Mouse (Mus musculus): ENCODE data around the gene Zbtb34. TPM values are rescaled to one million over a fixed set of nuclear protein-coding genes. Genes with fewer than 3 reads are reported as not detected.

The Zbtb34 gene
- polyA plus RNA-seq, 1 experiment from 2014 or later, result 2.6 TPM

- Histone ChIP-seq H3K4me2 (replicated peaks; ENCODE audit: low read depth) (no peak overlapping the region), H3K27ac (replicated peaks) (no peak overlapping the region), H3K4me3 (ENCODE audit: low read depth, low read length) (no peak overlapping the region), H3K27me3 (ENCODE audit: control insufficient read depth, insufficient read depth, low read length) (no peaks in the 10 kb centered on the region), H3K36me3 (ENCODE audit: control insufficient read depth, insufficient read depth, low read length) (peaks cover 23% of the 10 kb centered on the region; the same call in 1 of the 2 replicates), H3K9ac (ENCODE audit: low read length) (no peak overlapping the region), H3K4me1 (replicated peaks; ENCODE audit: control insufficient read depth, insufficient read depth) (no peaks in the 10 kb centered on the region; the same call in 1 of the 2 replicates), H3K9me3 (ENCODE audit: control insufficient read depth, low read length) (no peaks in the 10 kb centered on the region)
- ATAC-seq (ENCODE audit: low FRiP score, low TSS enrichment), result no peak
- no peak for DNase-seq (ENCODE audit: low spot score)
- TF ChIP-seq CTCF (IDR thresholded peaks at IDR 0.05; ENCODE audit: low read depth) (no peak), EP300 (optimal IDR thresholded peaks at IDR 0.05) (no peak)
- 88% methylated on average over 5 of the region's 5 CpGs for WGBS
Observed at GRCm38 (mm10) chr2:33456242-33456641, 25.1 kb upstream of the Zbtb34 start.

- peaks cover 28% of the 10 kb centered on the region; the same call in 1 of the 2 replicates for H3K36me3 ChIP-seq (ENCODE audit: control insufficient read depth, insufficient read depth, low read length)
- DNase-seq (ENCODE audit: low spot score), result no peak
- ATAC-seq (ENCODE audit: low FRiP score, low TSS enrichment), result no peak
- H3K4me1 ChIP-seq (replicated peaks; ENCODE audit: control insufficient read depth, insufficient read depth), result no peaks in the 10 kb centered on the region; the same call in 1 of the 2 replicates
- TF ChIP-seq CTCF (IDR thresholded peaks at IDR 0.05; ENCODE audit: low read depth), result no peak
- no peak overlapping the region for H3K9ac ChIP-seq (ENCODE audit: low read length)
- H3K4me3 ChIP-seq (ENCODE audit: low read depth, low read length), result no peak overlapping the region
- H3K27me3 ChIP-seq (ENCODE audit: control insufficient read depth, insufficient read depth, low read length), result no peaks in the 10 kb centered on the region
- no peak overlapping the region for H3K27ac ChIP-seq (replicated peaks)
- 62% methylated on average over 3 of the region's 3 CpGs for WGBS
- no peaks in the 10 kb centered on the region for H3K9me3 ChIP-seq (ENCODE audit: control insufficient read depth, low read length)
- no peak overlapping the region for H3K4me2 ChIP-seq (replicated peaks; ENCODE audit: low read depth)
Observed at GRCm38 (mm10) chr2:33455350-33455749, 24.2 kb upstream of the Zbtb34 start.

- Histone ChIP-seq H3K27ac (replicated peaks) (no peak overlapping the region), H3K4me3 (ENCODE audit: low read depth, low read length) (no peak overlapping the region), H3K27me3 (ENCODE audit: control insufficient read depth, insufficient read depth, low read length) (no peaks in the 10 kb centered on the region), H3K9ac (ENCODE audit: low read length) (no peak overlapping the region), H3K9me3 (ENCODE audit: control insufficient read depth, low read length) (no peaks in the 10 kb centered on the region), H3K4me2 (replicated peaks; ENCODE audit: low read depth) (no peak overlapping the region), H3K36me3 (ENCODE audit: control insufficient read depth, insufficient read depth, low read length) (peaks cover 31% of the 10 kb centered on the region; the same call in 1 of the 2 replicates), H3K4me1 (replicated peaks; ENCODE audit: control insufficient read depth, insufficient read depth) (no peaks in the 10 kb centered on the region; the same call in 1 of the 2 replicates)
- WGBS, result 91% methylated on average over 8 of the region's 8 CpGs
- DNase-seq (ENCODE audit: low spot score), result no peak
- TF ChIP-seq EP300 (optimal IDR thresholded peaks at IDR 0.05), result no peak
- no peak for TF ChIP-seq CTCF (IDR thresholded peaks at IDR 0.05; ENCODE audit: low read depth)
- ATAC-seq (ENCODE audit: low FRiP score, low TSS enrichment), result no peak
Observed at GRCm38 (mm10) chr2:33454816-33455215, 23.7 kb upstream of the Zbtb34 start.

- Histone ChIP-seq H3K36me3 (ENCODE audit: control insufficient read depth, insufficient read depth, low read length) (peaks cover 29% of the 10 kb centered on the region), H3K4me2 (replicated peaks; ENCODE audit: low read depth) (no peak overlapping the region), H3K9ac (ENCODE audit: low read length) (no peak overlapping the region), H3K4me1 (replicated peaks; ENCODE audit: control insufficient read depth, insufficient read depth) (no peaks in the 10 kb centered on the region), H3K27ac (replicated peaks) (no peak overlapping the region), H3K9me3 (ENCODE audit: control insufficient read depth, low read length) (no peaks in the 10 kb centered on the region), H3K27me3 (ENCODE audit: control insufficient read depth, insufficient read depth, low read length) (no peaks in the 10 kb centered on the region), H3K4me3 (ENCODE audit: low read depth, low read length) (no peak overlapping the region)
- DNase-seq (ENCODE audit: low spot score), result no peak
- 95% methylated on average over 3 of the region's 3 CpGs for WGBS
- no peak for ATAC-seq (ENCODE audit: low FRiP score, low TSS enrichment)
- TF ChIP-seq CTCF (IDR thresholded peaks at IDR 0.05; ENCODE audit: low read depth), result no peak
- no peak for TF ChIP-seq EP300 (optimal IDR thresholded peaks at IDR 0.05)
Observed at GRCm38 (mm10) chr2:33453476-33453875, 22.4 kb upstream of the Zbtb34 start.

- no peaks in the 10 kb centered on the region for H3K4me1 ChIP-seq (replicated peaks; ENCODE audit: control insufficient read depth, insufficient read depth)
- no peak overlapping the region for H3K4me3 ChIP-seq (ENCODE audit: low read depth, low read length)
- WGBS, result 87% methylated on average over 5 of the region's 5 CpGs
- peaks cover 29% of the 10 kb centered on the region for H3K36me3 ChIP-seq (ENCODE audit: control insufficient read depth, insufficient read depth, low read length)
- H3K9me3 ChIP-seq (ENCODE audit: control insufficient read depth, low read length), result no peaks in the 10 kb centered on the region
- H3K27ac ChIP-seq (replicated peaks), result 0 out of 2 replicates have a peak overlapping the region, but pooled peaks have one; percentile 8
- TF ChIP-seq CTCF (IDR thresholded peaks at IDR 0.05; ENCODE audit: low read depth) (no peak), EP300 (optimal IDR thresholded peaks at IDR 0.05) (no peak)
- no peaks in the 10 kb centered on the region for H3K27me3 ChIP-seq (ENCODE audit: control insufficient read depth, insufficient read depth, low read length)
- DNase-seq (ENCODE audit: low spot score) (no peak), ATAC-seq (ENCODE audit: low FRiP score, low TSS enrichment) (no peak)
- H3K9ac ChIP-seq (ENCODE audit: low read length), result no peak overlapping the region
- H3K4me2 ChIP-seq (replicated peaks; ENCODE audit: low read depth), result no peak overlapping the region
Observed at GRCm38 (mm10) chr2:33452721-33453120, 21.6 kb upstream of the Zbtb34 start.

GRCm38 (mm10) chr2:33452140-33452539 lies 21.0 kb upstream of the Zbtb34 start:
- DNase-seq (ENCODE audit: low spot score) (peak; percentile 59), ATAC-seq (ENCODE audit: low FRiP score, low TSS enrichment) (0 out of 2 replicates have a peak, but pooled peaks have one; percentile 59)

More at GRCm38 (mm10) chr2:33452140-33452539, 21.0 kb upstream of the Zbtb34 start:
- H3K9ac ChIP-seq (ENCODE audit: low read length), result 0 out of 2 replicates have a peak overlapping the region, but pooled peaks have one; percentile 13
- H3K4me3 ChIP-seq (ENCODE audit: low read depth, low read length), result no peak overlapping the region
- no peak for TF ChIP-seq CTCF (IDR thresholded peaks at IDR 0.05; ENCODE audit: low read depth)
- TF ChIP-seq EP300 (optimal IDR thresholded peaks at IDR 0.05), result no peak
- no peak overlapping the region for H3K27ac ChIP-seq (replicated peaks)
- H3K4me2 ChIP-seq (replicated peaks; ENCODE audit: low read depth), result no peak overlapping the region
- H3K36me3 ChIP-seq (ENCODE audit: control insufficient read depth, insufficient read depth, low read length), result peaks cover 29% of the 10 kb centered on the region
- H3K9me3 ChIP-seq (ENCODE audit: control insufficient read depth, low read length), result no peaks in the 10 kb centered on the region
- WGBS, result 29% methylated on average over 4 of the region's 4 CpGs
- no peaks in the 10 kb centered on the region for H3K4me1 ChIP-seq (replicated peaks; ENCODE audit: control insufficient read depth, insufficient read depth)
- H3K27me3 ChIP-seq (ENCODE audit: control insufficient read depth, insufficient read depth, low read length), result no peaks in the 10 kb centered on the region

Data from stomach, postnatal 0 days (tissue).